Mouse (Mus musculus) T-helper 17 cell (primary cell): ENCODE measurements around the gene Galp.

ENCODE experiments used
- in situ Hi-C, 2 experiments: fragments of 300-600 bp; cut with MboI, MseI; formaldehyde crosslinking; loops; 1 replicate in 1 of 2; 2 replicates in 1 of 2; pipeline ENCODE4 v1.15.1; 2025; ENCODE audit warnings: high pct_unique_total_duplicates in 2 of 2

Gene Galp

GRCm38 (mm10) chr7:6196790-6197189 lies at the start of gene Galp:
TSS of gene Galp (plus strand) at chr7:6197090.
- in situ Hi-C loops, result no loop called here

GRCm38 (mm10) chr7:6147688-6148087 lies 49.2 kb upstream of the Galp start:
- in situ Hi-C loops, result loop anchor here in 1 of 2 experiments (25.0 kb wide), 1 partner anchor 990 kb away; the partner anchor contains the start of gene Zfp773

GRCm38 (mm10) chr7:6151266-6151665 lies 45.6 kb upstream of the Galp start:
- in situ Hi-C loops, result loop anchor here (10.0 to 25.0 kb wide), 6 partner anchors 134 to 1664 kb away; partner anchors contain the start of genes Epn1 (in 1 of the 2), Fiz1 (in 1 of the 2), Gm44973 (in 1 of the 2) and Gm45844 (in 1 of the 2)

DNA sequence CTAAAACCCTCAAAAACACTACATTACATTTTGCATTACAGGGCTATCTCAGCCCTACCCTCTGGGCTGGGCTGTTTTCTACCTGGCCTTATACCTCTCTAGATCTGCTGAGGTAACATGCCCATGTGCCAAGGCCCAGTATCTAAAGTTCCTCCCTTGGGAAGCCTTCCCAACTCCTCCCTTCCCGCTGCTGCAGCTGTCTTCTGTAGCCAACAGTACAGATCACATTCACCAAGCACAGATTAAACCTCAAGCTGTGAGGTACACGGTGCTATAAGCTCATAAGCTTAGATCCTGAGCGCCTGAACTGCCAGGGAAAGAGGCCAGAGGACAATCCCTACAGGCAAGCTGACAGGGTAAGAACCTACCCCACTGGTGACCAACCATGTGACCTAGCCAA lies 44.9 kb upstream of the Galp start:
- in situ Hi-C loops, result loop anchor here (10.0 to 25.0 kb wide), 6 partner anchors 133 to 1665 kb away; partner anchors contain the start of genes Epn1 (in 1 of the 2), Fiz1 (in 1 of the 2), Gm44973 (in 1 of the 2) and Gm45844 (in 1 of the 2)

DNA sequence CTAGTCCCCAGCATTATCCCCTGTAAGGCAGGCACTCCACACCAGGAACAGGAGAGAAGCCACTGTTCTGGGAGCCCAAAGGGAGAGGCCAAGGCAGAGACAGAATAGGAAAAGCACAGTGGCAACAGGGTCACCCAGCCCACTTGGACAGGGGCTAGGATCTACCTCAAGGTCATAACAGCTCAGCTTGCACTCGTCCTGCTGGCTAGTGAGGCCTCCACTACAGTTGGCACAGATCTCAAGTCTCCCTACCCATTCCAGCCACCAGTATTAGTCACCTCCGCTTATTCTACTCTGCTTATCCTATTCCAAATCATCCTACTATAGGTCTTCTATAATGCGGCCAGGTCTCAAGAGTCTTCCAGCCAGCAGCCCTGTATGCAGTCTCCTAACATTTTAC lies 43.8 kb upstream of the Galp start:
- in situ Hi-C loops, result loop anchor here (10.0 to 25.0 kb wide), 6 partner anchors 132 to 1666 kb away; partner anchors contain the start of genes Epn1 (in 1 of the 2), Fiz1 (in 1 of the 2), Gm44973 (in 1 of the 2) and Gm45844 (in 1 of the 2)

DNA sequence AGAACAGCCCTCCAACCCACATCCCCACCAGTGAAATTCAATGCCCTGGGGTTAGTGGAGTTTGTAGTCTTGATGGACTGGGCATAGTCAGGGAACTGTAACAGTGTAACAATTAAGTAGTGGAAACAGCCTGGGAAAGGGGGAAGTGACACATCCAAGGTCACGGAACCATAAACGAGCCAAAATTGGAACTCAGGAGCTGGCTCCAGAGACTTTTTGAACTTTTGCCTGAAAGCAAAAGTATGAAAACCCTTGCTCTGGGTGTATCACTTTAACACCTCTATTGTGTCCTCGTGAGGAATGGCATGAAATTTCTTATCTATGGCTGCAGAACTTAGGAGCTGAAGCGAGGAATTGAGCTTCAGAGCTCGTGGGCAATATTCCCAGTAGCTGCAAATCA lies 42.7 kb upstream of the Galp start:
- in situ Hi-C loops, result loop anchor here (10.0 to 25.0 kb wide), 6 partner anchors 131 to 1667 kb away; partner anchors contain the start of genes Epn1 (in 1 of the 2), Fiz1 (in 1 of the 2), Gm44973 (in 1 of the 2) and Gm45844 (in 1 of the 2)

- in situ Hi-C loops, result loop anchor here (10.0 to 25.0 kb wide), 6 partner anchors 130 to 1668 kb away; partner anchors contain the start of genes Epn1 (in 1 of the 2), Fiz1 (in 1 of the 2), Gm44973 (in 1 of the 2) and Gm45844 (in 1 of the 2)
These were observed 41.6 kb upstream of the Galp start for GRCm38 (mm10) chr7:6155031-6155872.

DNA sequence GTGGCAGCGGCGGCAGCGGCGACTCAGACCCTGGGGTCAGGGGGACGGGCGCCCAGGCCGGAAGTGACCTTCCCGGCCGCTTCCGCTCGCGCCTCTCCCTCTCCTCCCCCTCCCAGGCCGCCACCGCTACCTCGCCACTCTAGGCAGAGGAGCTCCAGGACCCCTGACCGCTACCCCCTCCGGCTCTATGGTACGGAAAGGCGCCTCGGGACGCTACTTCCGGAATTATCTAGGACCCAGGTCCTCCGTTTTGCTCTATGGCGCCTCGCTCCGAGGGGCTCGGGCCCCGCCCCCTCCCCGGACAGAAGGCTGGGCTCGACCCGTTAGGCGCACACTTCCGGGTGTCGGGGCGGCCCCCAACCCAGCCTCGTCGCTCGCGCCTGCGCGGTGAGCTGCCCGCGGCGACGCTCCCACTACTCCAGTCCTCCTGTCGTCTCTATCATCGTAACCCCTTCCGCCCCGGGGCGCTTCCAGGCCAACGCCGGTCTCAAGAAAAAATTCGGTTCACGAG lies 40.9 kb upstream of the Galp start, which contains the start of gene Zfp787:
Zfp787 (minus strand) TSS at position 97 of the 511 bp plus-strand sequence.
- in situ Hi-C loops, result loop anchor here (10.0 to 25.0 kb wide), 6 partner anchors 129 to 1669 kb away; partner anchors contain the start of genes Epn1 (in 1 of the 2), Fiz1 (in 1 of the 2), Gm44973 (in 1 of the 2) and Gm45844 (in 1 of the 2)

DNA sequence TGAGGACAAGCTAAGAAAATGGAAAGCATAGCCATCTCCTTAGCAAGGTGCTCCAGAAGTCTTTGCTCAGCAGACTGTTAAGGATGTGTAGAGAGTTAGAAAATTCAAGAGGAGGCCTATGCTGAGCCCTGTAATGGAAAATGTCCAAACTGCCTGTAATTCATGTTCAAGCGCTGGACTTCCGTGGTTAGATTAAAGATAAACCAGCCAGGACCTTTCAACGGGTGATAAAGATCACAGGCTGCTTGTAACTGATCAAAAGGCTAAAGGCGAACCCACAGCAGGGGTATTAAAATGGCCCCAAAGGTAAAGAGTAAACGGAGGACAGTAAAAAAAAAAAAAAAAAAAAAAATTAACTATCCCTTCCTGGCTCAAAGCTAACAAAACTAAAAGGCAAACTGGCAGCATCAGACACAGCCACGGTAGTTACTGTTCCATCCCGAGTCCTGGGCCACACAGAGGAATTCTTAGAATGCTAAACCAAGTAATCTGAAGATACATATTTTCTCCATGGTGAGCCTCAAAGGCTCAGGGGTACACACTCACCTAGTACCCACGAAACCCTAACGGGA lies 39.9 kb upstream of the Galp start:
- in situ Hi-C loops, result loop anchor here (10.0 to 25.0 kb wide), 6 partner anchors 128 to 1670 kb away; partner anchors contain the start of genes Epn1 (in 1 of the 2), Fiz1 (in 1 of the 2), Gm44973 (in 1 of the 2) and Gm45844 (in 1 of the 2)

DNA sequence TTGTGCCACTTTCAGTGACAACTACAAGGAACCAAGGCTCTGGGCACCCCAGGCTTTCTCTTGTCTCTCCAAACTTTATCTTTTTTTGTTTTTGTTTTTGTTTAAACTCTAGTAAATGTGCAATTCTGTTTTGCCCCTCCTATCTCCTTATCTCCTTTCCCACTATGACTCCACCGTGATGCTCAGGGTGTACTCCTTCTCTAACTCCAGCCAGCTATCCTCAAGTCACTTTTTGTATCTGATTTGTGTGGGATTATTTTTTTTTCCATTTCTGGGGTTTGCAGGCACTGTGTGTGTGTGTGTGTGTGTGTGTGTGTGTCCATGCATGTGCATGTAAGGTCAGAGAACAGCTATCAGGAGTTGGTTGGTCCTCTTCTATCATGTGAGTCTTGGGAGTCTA lies 39.4 kb upstream of the Galp start:
- in situ Hi-C loops, result loop anchor here (10.0 to 25.0 kb wide), 6 partner anchors 127 to 1670 kb away; partner anchors contain the start of genes Epn1 (in 1 of the 2), Fiz1 (in 1 of the 2), Gm44973 (in 1 of the 2) and Gm45844 (in 1 of the 2)

DNA sequence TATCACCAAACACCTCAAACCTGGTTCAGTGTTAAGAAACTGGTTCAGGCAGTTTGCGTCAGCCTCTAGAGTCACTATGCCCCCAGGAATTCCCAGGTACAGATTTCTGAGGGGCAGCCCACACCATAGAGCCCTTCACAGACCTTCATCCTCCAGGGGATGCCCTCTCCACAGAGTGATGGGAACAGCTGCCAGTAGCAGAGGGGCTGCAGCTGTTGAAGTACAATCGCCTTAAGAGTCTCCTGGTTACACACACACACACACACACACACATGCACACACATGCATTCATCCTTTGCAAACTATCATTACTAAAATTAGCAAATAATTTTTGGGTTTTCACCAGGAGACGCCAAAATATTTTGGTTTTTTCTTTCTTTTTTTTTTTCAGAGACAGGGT lies 37.3 kb upstream of the Galp start:
- in situ Hi-C loops, result loop anchor here (10.0 to 25.0 kb wide), 6 partner anchors 125 to 1672 kb away; partner anchors contain the start of genes Epn1 (in 1 of the 2), Fiz1 (in 1 of the 2), Gm44973 (in 1 of the 2) and Gm45844 (in 1 of the 2)

DNA sequence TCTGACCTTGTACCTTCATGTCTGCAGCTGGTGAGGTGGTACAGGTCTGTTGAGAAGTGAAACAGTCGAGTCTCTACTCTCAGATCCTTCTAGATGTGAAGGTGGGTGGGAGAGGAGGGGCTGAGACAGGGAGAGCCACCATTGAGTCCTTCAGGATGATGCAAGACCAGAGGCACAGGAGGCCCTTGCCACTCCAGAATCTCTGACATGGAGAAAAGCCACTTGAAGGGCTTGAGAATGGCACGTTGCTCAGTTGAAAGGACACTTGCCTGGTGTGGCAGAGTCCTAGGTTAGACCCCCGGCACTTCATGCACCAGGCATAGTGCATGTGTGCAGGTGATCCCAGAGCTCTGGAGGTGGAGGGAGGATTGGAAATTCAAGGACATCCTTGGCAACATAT lies 35.3 kb upstream of the Galp start:
- in situ Hi-C loops, result loop anchor here (25.0 kb wide), 4 partner anchors 1074 to 1674 kb away; partner anchors contain the start of genes Epn1 (in 1 of the 2), Gm45844 (in 1 of the 2), U2af2 (in 1 of the 2) and Zfp580 (in 1 of the 2)

DNA sequence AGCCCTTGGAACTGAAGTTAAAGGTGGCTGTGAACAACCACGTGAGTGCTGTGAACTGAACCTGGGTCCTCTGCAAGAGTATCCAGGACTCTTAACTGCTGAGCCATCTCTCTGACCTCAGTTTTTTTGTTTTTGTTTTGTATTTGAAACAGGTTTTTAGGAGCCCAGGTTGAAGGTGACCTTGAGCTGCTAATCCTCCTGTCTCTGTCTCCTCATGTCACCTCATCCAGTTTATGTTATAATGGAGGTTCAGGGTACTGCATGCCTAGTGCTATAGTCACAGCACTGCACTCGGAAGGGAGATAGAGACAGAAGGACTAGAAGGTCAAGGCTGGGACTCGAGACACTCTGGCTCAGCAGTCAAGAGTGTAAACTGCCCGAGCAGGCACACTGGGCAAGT lies 34.7 kb upstream of the Galp start:
- in situ Hi-C loops, result loop anchor here (25.0 kb wide), 4 partner anchors 1075 to 1675 kb away; partner anchors contain the start of genes Epn1 (in 1 of the 2), Gm45844 (in 1 of the 2), U2af2 (in 1 of the 2) and Zfp580 (in 1 of the 2)

GRCm38 (mm10) chr7:6164671-6165070 lies 32.2 kb upstream of the Galp start:
- in situ Hi-C loops, result loop anchor here (5.0 to 25.0 kb wide), 5 partner anchors 223 to 1677 kb away; partner anchors contain the start of genes Epn1 (in 1 of the 2), Gm45844 (in 1 of the 2), U2af2 (in 1 of the 2) and Zfp580 (in 1 of the 2)

DNA sequence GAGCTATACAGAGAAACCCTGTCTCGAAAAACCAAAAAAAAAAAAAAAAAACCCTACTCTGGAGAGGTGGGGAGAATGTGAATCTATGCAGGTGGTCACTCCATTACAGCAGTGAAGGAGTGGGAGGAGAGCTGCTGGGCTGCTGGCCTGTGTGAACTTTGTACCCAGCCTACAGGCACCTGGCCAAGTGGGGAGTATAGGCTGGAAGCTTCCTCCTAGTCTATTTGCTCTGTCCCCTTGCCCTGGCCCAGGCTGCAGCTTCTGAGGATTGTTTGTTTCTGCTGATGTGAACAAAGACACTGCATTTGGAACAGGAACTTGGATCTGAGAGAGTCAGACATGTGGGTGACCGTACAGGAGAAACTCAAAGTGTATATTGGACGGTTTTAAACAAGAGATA lies 27.5 kb upstream of the Galp start:
- in situ Hi-C loops, result loop anchor here (5.0 to 25.0 kb wide), 5 partner anchors 218 to 1682 kb away; partner anchors contain the start of genes Epn1 (in 1 of the 2), Gm45844 (in 1 of the 2), U2af2 (in 1 of the 2) and Zfp580 (in 1 of the 2)

- in situ Hi-C loops, result loop anchor here (25.0 kb wide), 4 partner anchors 1083 to 1683 kb away; partner anchors contain the start of genes Epn1 (in 1 of the 2), Gm45844 (in 1 of the 2), U2af2 (in 1 of the 2) and Zfp580 (in 1 of the 2)
These were observed 26.5 kb upstream of the Galp start for GRCm38 (mm10) chr7:6170391-6170790.

DNA sequence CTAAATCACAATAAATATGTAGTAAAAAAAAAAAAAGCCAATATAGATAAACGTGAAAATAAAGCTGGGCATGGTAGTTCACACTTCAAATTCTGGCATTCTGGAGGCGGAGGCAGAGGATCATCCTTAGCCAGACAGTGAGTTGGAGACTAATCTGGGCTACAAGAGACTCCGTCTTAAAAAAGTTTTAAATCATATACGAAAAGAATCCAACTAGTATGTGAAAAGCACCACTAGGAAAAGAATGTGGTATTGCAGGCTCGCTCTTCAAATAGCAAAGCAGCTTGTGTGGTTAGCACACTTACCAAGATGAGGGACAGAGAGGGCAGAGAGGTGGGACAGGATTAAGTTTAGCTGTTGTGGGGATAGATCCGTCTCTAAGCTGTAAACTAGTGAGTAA lies 26.0 kb upstream of the Galp start:
- in situ Hi-C loops, result loop anchor here (25.0 kb wide), 4 partner anchors 1084 to 1684 kb away; partner anchors contain the start of genes Epn1 (in 1 of the 2), Gm45844 (in 1 of the 2), U2af2 (in 1 of the 2) and Zfp580 (in 1 of the 2)

- in situ Hi-C loops, result loop anchor here (25.0 kb wide), 4 partner anchors 1084 to 1684 kb away; partner anchors contain the start of genes Epn1 (in 1 of the 2), Gm45844 (in 1 of the 2), U2af2 (in 1 of the 2) and Zfp580 (in 1 of the 2)
These were observed 25.4 kb upstream of the Galp start for GRCm38 (mm10) chr7:6171444-6172005.
